Mouse (Mus musculus) bone marrow, adult 2 months (tissue): ENCODE data around the gene Cdca7l.

Experiments
- CTCF ChIP-seq: fragments of 200-500 bp; IDR thresholded peaks from 2 replicates; pipeline ENCODE4 v1.5.1; 2011; ENCODE audit warnings: low read length, control low read depth; ENCODE audit not compliant: control insufficient read depth, insufficient read depth
- POLR2A ChIP-seq: fragments of 200-500 bp; IDR thresholded peaks from 2 replicates; pipeline ENCODE4 v1.6.1; 2011; ENCODE audit warnings: low read depth, mild to moderate bottlenecking, control low read depth, low read length, borderline replicate concordance; ENCODE audit not compliant: control insufficient read depth

DNA sequence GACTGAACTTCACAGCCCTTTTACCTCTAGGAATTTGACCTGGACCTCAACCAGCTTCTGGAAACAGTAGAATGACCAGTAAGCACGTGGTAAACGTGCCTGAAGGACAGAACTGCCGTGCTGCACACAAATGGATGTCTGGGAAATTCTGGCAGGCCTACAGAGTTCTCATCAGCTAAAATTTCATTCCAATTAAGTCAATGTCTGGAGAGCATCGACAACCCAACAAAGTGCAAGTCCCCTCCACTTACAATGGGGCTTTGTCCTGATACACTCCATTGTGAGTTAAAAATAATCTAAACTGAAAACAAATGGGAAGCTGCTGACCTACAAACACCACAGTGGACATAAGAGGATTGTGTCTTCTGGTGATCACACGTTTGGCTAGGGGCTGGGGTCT is 27.2 kb upstream of the Cdca7l start:
- no peak for TF ChIP-seq CTCF
- TF ChIP-seq POLR2A = no peak
